Mouse (Mus musculus): ENCODE measurements around the gene Susd1.

DNA sequence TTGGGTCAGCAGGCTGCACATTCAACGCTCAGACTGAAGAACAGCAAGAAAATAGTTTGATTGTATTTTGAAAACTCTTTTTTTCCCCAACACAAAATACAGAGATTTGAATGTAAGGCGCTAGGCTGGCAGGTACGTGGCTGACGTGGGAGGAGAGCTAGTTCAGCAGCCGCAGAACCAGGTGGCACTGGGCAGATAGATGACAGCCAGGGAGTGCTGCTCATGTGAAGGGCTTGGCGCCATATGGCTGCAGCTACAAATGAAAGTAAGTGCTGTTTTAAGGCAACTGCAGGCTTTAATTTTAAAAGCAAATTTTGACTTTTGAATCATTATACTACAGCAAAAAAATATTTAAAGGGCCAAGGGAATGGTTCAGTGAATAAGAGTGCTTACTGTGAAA, 24.1 kb upstream of the Susd1 start:
- TF ChIP-seq CTCF (IDR thresholded peaks at IDR 0.05; ENCODE audit: low read depth, low read length) = no peak
- no peak for TF ChIP-seq TAL1 (conservative IDR thresholded peaks at IDR 0.05; ENCODE audit: low read depth, low read length)

Measured in G1E (cell line).